Mouse (Mus musculus) hindbrain, embryonic 13.5 days (tissue): ENCODE measurements around the gene Pilrb2. TPM values are rescaled to one million over a fixed set of nuclear protein-coding genes. Genes with fewer than 3 reads are reported as not detected.
"Not testable (repeated sequence)": the region's sequence is repeated elsewhere in the genome, so short reads cannot be mapped to it uniquely, and the experiment has no call there.

Experiments used
- ATAC-seq: fragments of 200-750 bp; cut with Nextera tagmentation; 2 replicates; pipeline ENCODE4 v1.8.0; 2017; ENCODE audit warnings: moderate TSS enrichment; ENCODE audit not compliant: low FRiP score
- H3K27ac ChIP-seq: fragments of 300-500 bp; sonication (generic); 2 replicates; pipeline ENCODE4 v1.5.1; 2015; ENCODE audit warnings: inconsistent platforms, mild to moderate bottlenecking, moderate library complexity
- H3K27me3 ChIP-seq: fragments of 300-500 bp; sonication (generic); 2 replicates; pipeline ENCODE4 v1.6.1; 2015; ENCODE audit warnings: mild to moderate bottlenecking, inconsistent platforms
- H3K36me3 ChIP-seq: fragments of 300-500 bp; sonication (generic); 2 replicates; pipeline ENCODE4 v1.6.1; 2015; ENCODE audit warnings: mild to moderate bottlenecking, inconsistent platforms
- H3K4me1 ChIP-seq: fragments of 300-500 bp; sonication (generic); replicated peaks from 2 replicates; pipeline ENCODE4 v1.6.1; 2015; ENCODE audit warnings: inconsistent platforms
- H3K4me2 ChIP-seq: fragments of 300-500 bp; sonication (generic); 2 replicates; pipeline ENCODE4 v1.6.1; 2015; ENCODE audit warnings: inconsistent platforms, mild to moderate bottlenecking, moderate library complexity
- H3K4me3 ChIP-seq: fragments of 300-500 bp; sonication (generic); 2 replicates; pipeline ENCODE4 v1.5.1; 2015; ENCODE audit warnings: mild to moderate bottlenecking, inconsistent platforms
- H3K9ac ChIP-seq: fragments of 300-500 bp; sonication (generic); 2 replicates; pipeline ENCODE4 v1.6.1; 2015; ENCODE audit warnings: mild to moderate bottlenecking, inconsistent platforms
- H3K9me3 ChIP-seq: fragments of 300-500 bp; sonication (generic); 2 replicates; pipeline ENCODE4 v1.6.1; 2016; ENCODE audit warnings: inconsistent platforms
- WGBS: fragments of 180-500 bp; shearing (Covaris S2); methylation state at CpG from one replicate; pipeline ENCODE4 v1.1.7; 2015; 5-methylcytosine and 5-hydroxymethylcytosine counted together
- polyA plus RNA-seq: library from polyadenylated mRNA; unstranded; fragments of >200 nt; fragmentation: Nextera tagmentation; extraction: Ambion mirVana; gene quantifications from 2 replicates; pipeline ENCODE4 v1.2.1, GENCODE M21; 2015

Gene Pilrb2
- polyA plus RNA-seq, 1 experiment from 2014 or later = not detected

GRCm38 (mm10) chr5:137868600-137868999, 3.0 kb downstream of the Pilrb2 start:
- H3K36me3 ChIP-seq, ATAC-seq, H3K27me3 ChIP-seq, H3K4me2 ChIP-seq, H3K9ac ChIP-seq, H3K9me3 ChIP-seq, H3K4me1 ChIP-seq, H3K27ac ChIP-seq, H3K4me3 ChIP-seq: not testable (repeated sequence)
- WGBS = 72% methylated on average over 2 of the region's 2 CpGs

GRCm38 (mm10) chr5:137864008-137864407, 7.6 kb downstream of the Pilrb2 start:
- not testable (repeated sequence) for H3K27me3 ChIP-seq, H3K4me2 ChIP-seq, H3K27ac ChIP-seq, H3K4me3 ChIP-seq, H3K36me3 ChIP-seq, H3K9me3 ChIP-seq, ATAC-seq, H3K9ac ChIP-seq, H3K4me1 ChIP-seq
- 98% methylated on average over 1 of the region's 1 CpGs for WGBS

- not testable (repeated sequence) for H3K4me3 ChIP-seq, H3K36me3 ChIP-seq, ATAC-seq, H3K4me1 ChIP-seq, H3K9ac ChIP-seq, H3K27me3 ChIP-seq, H3K27ac ChIP-seq, H3K4me2 ChIP-seq, H3K9me3 ChIP-seq
- WGBS = 94% methylated on average over 2 of the region's 2 CpGs
Observed at GRCm38 (mm10) chr5:137857960-137858710, 13.5 kb downstream of the Pilrb2 start, which contains the start of gene Pilrb1. TSS of gene Pilrb1 (minus strand) at chr5:137858106.

GRCm38 (mm10) chr5:137856870-137857269, 14.7 kb downstream of the Pilrb2 start:
- H3K27ac ChIP-seq, ATAC-seq: not testable (repeated sequence)

GRCm38 (mm10) chr5:137854907-137855306, 16.7 kb downstream of the Pilrb2 start:
- 84% methylated on average over 3 of the region's 3 CpGs for WGBS
- not testable (repeated sequence) for H3K9me3 ChIP-seq, H3K27me3 ChIP-seq, H3K9ac ChIP-seq, ATAC-seq, H3K4me1 ChIP-seq, H3K4me3 ChIP-seq, H3K36me3 ChIP-seq, H3K4me2 ChIP-seq, H3K27ac ChIP-seq

More at GRCm38 (mm10) chr5:137856870-137857269, 14.7 kb downstream of the Pilrb2 start:
- WGBS = 81% methylated on average over 5 of the region's 5 CpGs
- not testable (repeated sequence) for H3K27me3 ChIP-seq, H3K4me3 ChIP-seq, H3K4me2 ChIP-seq, H3K36me3 ChIP-seq, H3K9me3 ChIP-seq, H3K9ac ChIP-seq, H3K4me1 ChIP-seq

- H3K9ac ChIP-seq, ATAC-seq, H3K27me3 ChIP-seq, H3K27ac ChIP-seq, H3K9me3 ChIP-seq, H3K4me1 ChIP-seq, H3K4me2 ChIP-seq, H3K36me3 ChIP-seq, H3K4me3 ChIP-seq: not testable (repeated sequence)
- WGBS = 93% methylated on average over 1 of the region's 1 CpGs
Observed at GRCm38 (mm10) chr5:137850313-137850712, 21.3 kb downstream of the Pilrb2 start.

- not testable (repeated sequence) for H3K4me2 ChIP-seq, ATAC-seq, H3K4me1 ChIP-seq, H3K27ac ChIP-seq, H3K4me3 ChIP-seq, H3K27me3 ChIP-seq, H3K9me3 ChIP-seq, H3K9ac ChIP-seq, H3K36me3 ChIP-seq
Observed at GRCm38 (mm10) chr5:137837110-137837509, 34.5 kb downstream of the Pilrb2 start.

- no peaks in the 10 kb centered on the region for H3K9me3 ChIP-seq
Observed at GRCm38 (mm10) chr5:137836611-137837010, 35.0 kb downstream of the Pilrb2 start.

GRCm38 (mm10) chr5:137835966-137836520, 35.6 kb downstream of the Pilrb2 start, which contains the start of gene Pilra:
TSS of gene Pilra (minus strand) at chr5:137836281.
- H3K4me3 ChIP-seq, H3K4me2 ChIP-seq, H3K4me1 ChIP-seq, H3K9ac ChIP-seq, H3K9me3 ChIP-seq, H3K27me3 ChIP-seq, H3K36me3 ChIP-seq, ATAC-seq, H3K27ac ChIP-seq: not testable (repeated sequence)
- 69% methylated on average over 2 of the region's 2 CpGs for WGBS

More at GRCm38 (mm10) chr5:137836611-137837010, 35.0 kb downstream of the Pilrb2 start:
- Histone ChIP-seq H3K4me1 (no peaks in the 10 kb centered on the region), H3K27ac (no peak overlapping the region), H3K9ac (no peak overlapping the region), H3K36me3 (no peaks in the 10 kb centered on the region), H3K27me3 (no peaks in the 10 kb centered on the region), H3K4me2 (no peak overlapping the region), H3K4me3 (no peak overlapping the region)
- ATAC-seq = no peak

GRCm38 (mm10) chr5:137833500-137833899, 38.1 kb downstream of the Pilrb2 start:
- Histone ChIP-seq H3K4me3 (no peak overlapping the region), H3K9me3 (no peaks in the 10 kb centered on the region), H3K27me3 (no peaks in the 10 kb centered on the region), H3K27ac (no peak overlapping the region), H3K9ac (no peak overlapping the region), H3K36me3 (no peaks in the 10 kb centered on the region), H3K4me2 (no peak overlapping the region), H3K4me1 (no peaks in the 10 kb centered on the region)
- 73% methylated on average over 4 of the region's 4 CpGs for WGBS
- no peak for ATAC-seq

- H3K27me3 ChIP-seq = no peaks in the 10 kb centered on the region
- no peak for ATAC-seq
- H3K4me2 ChIP-seq = no peak overlapping the region
- H3K9ac ChIP-seq = no peak overlapping the region
- H3K27ac ChIP-seq = no peak overlapping the region
- no peaks in the 10 kb centered on the region for H3K4me1 ChIP-seq
- no peaks in the 10 kb centered on the region for H3K9me3 ChIP-seq
- 84% methylated on average over 6 of the region's 6 CpGs for WGBS
- H3K4me3 ChIP-seq = no peak overlapping the region
- no peaks in the 10 kb centered on the region for H3K36me3 ChIP-seq
Observed at GRCm38 (mm10) chr5:137831506-137831905, 40.1 kb downstream of the Pilrb2 start.

GRCm38 (mm10) chr5:137831106-137831505, 40.5 kb downstream of the Pilrb2 start:
- no peak overlapping the region for H3K9ac ChIP-seq
- H3K27ac ChIP-seq = no peak overlapping the region
- H3K27me3 ChIP-seq = no peaks in the 10 kb centered on the region
- WGBS = 89% methylated on average over 4 of the region's 4 CpGs
- no peak overlapping the region for H3K4me3 ChIP-seq
- no peaks in the 10 kb centered on the region for H3K4me1 ChIP-seq
- H3K4me2 ChIP-seq = no peak overlapping the region
- no peaks in the 10 kb centered on the region for H3K36me3 ChIP-seq
- no peak for ATAC-seq
- H3K9me3 ChIP-seq = no peaks in the 10 kb centered on the region

- 85% methylated on average over 7 of the region's 7 CpGs for WGBS
- ATAC-seq = no peak
- H3K9ac ChIP-seq = no peak overlapping the region
- H3K27me3 ChIP-seq = no peaks in the 10 kb centered on the region
- H3K4me2 ChIP-seq = no peak overlapping the region
- H3K4me1 ChIP-seq = no peaks in the 10 kb centered on the region
- no peaks in the 10 kb centered on the region for H3K9me3 ChIP-seq
- H3K36me3 ChIP-seq = no peaks in the 10 kb centered on the region
- H3K27ac ChIP-seq = no peak overlapping the region
- H3K4me3 ChIP-seq = no peak overlapping the region
Observed at GRCm38 (mm10) chr5:137830238-137830637, 41.4 kb downstream of the Pilrb2 start.
